Mouse (Mus musculus): ENCODE measurements around the gene Carmil1. TPM values are rescaled to one million over a fixed set of nuclear protein-coding genes. Genes with fewer than 3 reads are reported as not detected.

Gene Carmil1
- polyA plus RNA-seq, 1 experiment from 2014 or later, result 43.5 TPM

DNA sequence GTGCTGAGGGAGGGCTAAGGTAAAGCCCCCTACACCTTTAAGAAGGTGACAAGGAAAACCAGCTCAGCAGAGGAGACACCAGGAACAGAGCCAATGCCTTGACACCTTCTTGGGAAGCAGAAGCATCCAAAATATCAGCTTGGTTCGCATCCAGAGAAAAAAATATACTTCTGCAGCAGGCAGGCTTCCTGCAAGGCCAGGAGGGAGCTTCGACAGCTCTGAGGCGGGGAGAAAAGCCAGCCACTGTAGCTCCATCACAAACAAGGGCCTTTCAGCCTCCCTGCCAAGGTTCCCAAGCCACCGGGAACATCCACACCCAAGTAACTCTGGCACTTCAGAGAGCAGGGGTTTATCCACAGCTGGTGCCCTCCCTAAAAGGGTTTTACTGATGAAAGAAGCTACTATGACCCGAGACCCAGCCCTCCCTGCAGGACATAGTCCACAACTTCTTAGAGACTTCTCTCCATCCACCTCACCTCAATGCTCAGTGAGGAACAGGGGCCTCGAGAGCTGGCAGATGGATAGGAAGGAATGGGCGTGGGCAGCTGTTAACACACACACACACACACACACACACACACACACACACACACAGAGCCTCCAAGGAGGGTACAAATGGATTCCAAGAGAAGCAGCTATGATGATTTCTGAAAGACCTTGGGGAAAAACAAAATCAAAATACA, 80.6 kb downstream of the Carmil1 start:
- ATAC-seq, result no peak
- no peak overlapping the region for H3K27ac ChIP-seq (ENCODE audit: low read depth, low read length)
- H3K4me3 ChIP-seq (ENCODE audit: low read length), result no peak overlapping the region
- WGBS, result 57% methylated on average over 7 of the region's 7 CpGs
- H3K9me3 ChIP-seq (ENCODE audit: control insufficient read depth, low read length), result no peaks in the 10 kb centered on the region
- H3K4me2 ChIP-seq (ENCODE audit: low read length), result no peak overlapping the region
- H3K9ac ChIP-seq (ENCODE audit: low read depth, low read length), result no peak overlapping the region
- H3K4me1 ChIP-seq (ENCODE audit: control insufficient read depth, insufficient read depth, low read depth, low read length), result peaks cover 6% of the 10 kb centered on the region; the same call in 1 of the 2 replicates
- H3K36me3 ChIP-seq (ENCODE audit: control insufficient read depth, insufficient read depth, low read length), result no peaks in the 10 kb centered on the region
- H3K27me3 ChIP-seq (replicated peaks; ENCODE audit: control insufficient read depth, insufficient read depth, low read length), result no peaks in the 10 kb centered on the region

DNA sequence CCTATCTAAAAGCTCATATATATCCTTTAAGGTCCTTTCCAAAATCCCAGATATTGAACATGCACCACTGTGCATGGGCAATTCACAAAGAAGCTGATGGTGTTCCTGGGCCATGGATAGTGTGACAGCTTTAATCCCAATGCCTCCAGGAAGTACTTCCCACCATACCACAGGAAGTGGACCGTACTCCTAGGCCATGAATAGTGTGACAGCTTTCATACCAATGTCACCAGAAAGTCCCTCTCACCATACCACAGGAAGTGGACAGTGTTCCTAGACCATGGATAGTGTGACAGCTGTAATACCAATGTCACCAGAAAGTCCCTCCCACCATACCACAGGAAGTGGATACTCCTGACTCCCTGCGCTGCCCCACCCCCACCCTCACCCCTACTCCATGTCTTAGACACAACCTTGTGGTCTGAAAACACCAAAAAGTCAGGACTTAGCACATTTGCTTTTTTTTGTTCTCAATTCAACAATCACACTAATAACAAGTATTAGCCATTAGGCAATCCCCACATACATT, 82.1 kb downstream of the Carmil1 start:
- H3K4me2 ChIP-seq (ENCODE audit: low read length), result no peak overlapping the region
- 94% methylated on average over 2 of the region's 2 CpGs for WGBS
- no peak overlapping the region for H3K9ac ChIP-seq (ENCODE audit: low read depth, low read length)
- no peaks in the 10 kb centered on the region for H3K27me3 ChIP-seq (replicated peaks; ENCODE audit: control insufficient read depth, insufficient read depth, low read length)
- H3K4me1 ChIP-seq (ENCODE audit: control insufficient read depth, insufficient read depth, low read depth, low read length), result peaks cover 6% of the 10 kb centered on the region; the same call in 1 of the 2 replicates
- no peak overlapping the region for H3K4me3 ChIP-seq (ENCODE audit: low read length)
- H3K36me3 ChIP-seq (ENCODE audit: control insufficient read depth, insufficient read depth, low read length), result no peaks in the 10 kb centered on the region
- ATAC-seq, result no peak
- no peaks in the 10 kb centered on the region for H3K9me3 ChIP-seq (ENCODE audit: control insufficient read depth, low read length)
- no peak overlapping the region for H3K27ac ChIP-seq (ENCODE audit: low read depth, low read length)

DNA sequence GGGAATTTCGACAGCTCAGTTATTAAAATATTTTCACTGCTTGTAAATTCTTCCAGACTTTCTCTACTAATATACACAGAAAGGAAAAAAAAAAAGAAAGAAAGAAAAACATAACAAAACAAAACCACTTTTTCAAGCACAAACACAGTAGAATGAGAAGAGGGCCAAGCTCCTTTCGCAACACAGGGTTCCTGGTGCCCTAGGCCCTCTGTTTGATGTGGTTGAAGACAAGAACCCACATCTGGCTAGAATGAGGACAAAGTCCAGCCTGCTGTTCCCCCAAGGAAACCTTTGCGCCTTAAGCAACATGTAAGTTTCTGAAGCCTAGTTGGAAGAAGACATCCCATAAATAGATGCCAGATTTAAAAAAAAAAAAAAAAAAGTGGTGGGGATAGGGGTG, 85.2 kb downstream of the Carmil1 start:
- Histone ChIP-seq H3K4me1 (ENCODE audit: control insufficient read depth, insufficient read depth, low read depth, low read length) (peaks cover 7% of the 10 kb centered on the region; the same call in 1 of the 2 replicates), H3K27me3 (replicated peaks; ENCODE audit: control insufficient read depth, insufficient read depth, low read length) (no peaks in the 10 kb centered on the region), H3K9me3 (ENCODE audit: control insufficient read depth, low read length) (no peaks in the 10 kb centered on the region), H3K4me2 (ENCODE audit: low read length) (no peak overlapping the region), H3K36me3 (ENCODE audit: control insufficient read depth, insufficient read depth, low read length) (no peaks in the 10 kb centered on the region), H3K27ac (ENCODE audit: low read depth, low read length) (no peak overlapping the region), H3K4me3 (ENCODE audit: low read length) (no peak overlapping the region), H3K9ac (ENCODE audit: low read depth, low read length) (no peak overlapping the region)
- 86% methylated on average over 3 of the region's 3 CpGs for WGBS
- ATAC-seq, result no peak

- Histone ChIP-seq H3K4me2 (ENCODE audit: low read length) (no peak overlapping the region), H3K27me3 (replicated peaks; ENCODE audit: control insufficient read depth, insufficient read depth, low read length) (no peaks in the 10 kb centered on the region), H3K4me3 (ENCODE audit: low read length) (no peak overlapping the region), H3K36me3 (ENCODE audit: control insufficient read depth, insufficient read depth, low read length) (no peaks in the 10 kb centered on the region), H3K9me3 (ENCODE audit: control insufficient read depth, low read length) (no peaks in the 10 kb centered on the region), H3K9ac (ENCODE audit: low read depth, low read length) (no peak overlapping the region), H3K27ac (ENCODE audit: low read depth, low read length) (no peak overlapping the region), H3K4me1 (ENCODE audit: control insufficient read depth, insufficient read depth, low read depth, low read length) (peaks cover 4% of the 10 kb centered on the region; the same call in 1 of the 2 replicates)
- 87% methylated on average over 5 of the region's 5 CpGs for WGBS
- ATAC-seq, result no peak
Measured at GRCm38 (mm10) chr13:24194018-24194417, 86.6 kb downstream of the Carmil1 start.

- Histone ChIP-seq H3K4me2 (ENCODE audit: low read length) (no peak overlapping the region), H3K4me1 (ENCODE audit: control insufficient read depth, insufficient read depth, low read depth, low read length) (peaks cover 4% of the 10 kb centered on the region; the same call in 1 of the 2 replicates), H3K27me3 (replicated peaks; ENCODE audit: control insufficient read depth, insufficient read depth, low read length) (no peaks in the 10 kb centered on the region), H3K27ac (ENCODE audit: low read depth, low read length) (no peak overlapping the region), H3K36me3 (ENCODE audit: control insufficient read depth, insufficient read depth, low read length) (no peaks in the 10 kb centered on the region), H3K4me3 (ENCODE audit: low read length) (no peak overlapping the region), H3K9ac (ENCODE audit: low read depth, low read length) (no peak overlapping the region), H3K9me3 (ENCODE audit: control insufficient read depth, low read length) (no peaks in the 10 kb centered on the region)
- ATAC-seq, result 0 out of 2 replicates have a peak, but pooled peaks have one; percentile 35
- WGBS, result 72% methylated on average over 9 of the region's 9 CpGs
Measured at GRCm38 (mm10) chr13:24190875-24191663, 89.5 kb downstream of the Carmil1 start.

- no peak overlapping the region for H3K4me3 ChIP-seq (ENCODE audit: low read length)
- peaks cover 6% of the 10 kb centered on the region; the same call in 1 of the 2 replicates for H3K4me1 ChIP-seq (ENCODE audit: control insufficient read depth, insufficient read depth, low read depth, low read length)
- H3K9ac ChIP-seq (ENCODE audit: low read depth, low read length), result no peak overlapping the region
- no peaks in the 10 kb centered on the region for H3K9me3 ChIP-seq (ENCODE audit: control insufficient read depth, low read length)
- H3K4me2 ChIP-seq (ENCODE audit: low read length), result no peak overlapping the region
- no peak for ATAC-seq
- WGBS, result 77% methylated on average over 2 of the region's 2 CpGs
- no peak overlapping the region for H3K27ac ChIP-seq (ENCODE audit: low read depth, low read length)
- H3K36me3 ChIP-seq (ENCODE audit: control insufficient read depth, insufficient read depth, low read length), result no peaks in the 10 kb centered on the region
- no peaks in the 10 kb centered on the region for H3K27me3 ChIP-seq (replicated peaks; ENCODE audit: control insufficient read depth, insufficient read depth, low read length)
Measured at GRCm38 (mm10) chr13:24187026-24187425, 93.6 kb downstream of the Carmil1 start.

GRCm38 (mm10) chr13:24185641-24186040, 95.0 kb downstream of the Carmil1 start:
- Histone ChIP-seq H3K9ac (ENCODE audit: low read depth, low read length) (no peak overlapping the region), H3K27ac (ENCODE audit: low read depth, low read length) (no peak overlapping the region), H3K36me3 (ENCODE audit: control insufficient read depth, insufficient read depth, low read length) (no peaks in the 10 kb centered on the region), H3K9me3 (ENCODE audit: control insufficient read depth, low read length) (no peaks in the 10 kb centered on the region), H3K27me3 (replicated peaks; ENCODE audit: control insufficient read depth, insufficient read depth, low read length) (no peaks in the 10 kb centered on the region), H3K4me2 (ENCODE audit: low read length) (no peak overlapping the region), H3K4me3 (ENCODE audit: low read length) (no peak overlapping the region), H3K4me1 (ENCODE audit: control insufficient read depth, insufficient read depth, low read depth, low read length) (0 out of 2 replicates have a peak, but pooled peaks cover 3% of the 10 kb centered on the region)
- WGBS, result 83% methylated on average over 3 of the region's 3 CpGs
- no peak for ATAC-seq

DNA sequence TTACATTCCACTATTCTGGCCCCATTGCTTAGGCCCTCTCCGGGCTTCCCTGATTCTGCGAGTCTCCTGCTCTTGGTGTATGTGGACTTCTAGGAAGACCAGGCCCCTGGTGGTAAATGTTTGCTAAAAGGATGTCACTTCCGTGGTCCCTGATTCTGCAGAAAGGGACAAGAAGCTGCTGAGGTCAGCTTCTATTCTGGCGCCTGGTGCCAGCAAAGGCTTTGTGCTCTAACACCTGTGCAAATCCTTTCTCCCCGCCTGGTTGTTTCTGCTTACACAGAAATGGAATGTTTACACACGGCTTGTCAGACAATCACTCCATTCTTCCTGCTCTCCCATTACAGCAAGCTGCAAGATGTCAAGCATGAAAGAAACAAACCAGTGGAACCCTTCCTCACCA, 97.7 kb downstream of the Carmil1 start:
- H3K27ac ChIP-seq (ENCODE audit: low read depth, low read length), result 0 out of 2 replicates have a peak overlapping the region, but pooled peaks have one; percentile 46
- ATAC-seq, result no peak
- no peak overlapping the region for H3K4me2 ChIP-seq (ENCODE audit: low read length)
- 51% methylated on average over 6 of the region's 6 CpGs for WGBS
- no peak overlapping the region for H3K9ac ChIP-seq (ENCODE audit: low read depth, low read length)
- no peaks in the 10 kb centered on the region for H3K9me3 ChIP-seq (ENCODE audit: control insufficient read depth, low read length)
- no peaks in the 10 kb centered on the region for H3K27me3 ChIP-seq (replicated peaks; ENCODE audit: control insufficient read depth, insufficient read depth, low read length)
- peaks cover 2% of the 10 kb centered on the region; the same call in 1 of the 2 replicates for H3K4me1 ChIP-seq (ENCODE audit: control insufficient read depth, insufficient read depth, low read depth, low read length)
- no peak overlapping the region for H3K4me3 ChIP-seq (ENCODE audit: low read length)
- H3K36me3 ChIP-seq (ENCODE audit: control insufficient read depth, insufficient read depth, low read length), result no peaks in the 10 kb centered on the region

DNA sequence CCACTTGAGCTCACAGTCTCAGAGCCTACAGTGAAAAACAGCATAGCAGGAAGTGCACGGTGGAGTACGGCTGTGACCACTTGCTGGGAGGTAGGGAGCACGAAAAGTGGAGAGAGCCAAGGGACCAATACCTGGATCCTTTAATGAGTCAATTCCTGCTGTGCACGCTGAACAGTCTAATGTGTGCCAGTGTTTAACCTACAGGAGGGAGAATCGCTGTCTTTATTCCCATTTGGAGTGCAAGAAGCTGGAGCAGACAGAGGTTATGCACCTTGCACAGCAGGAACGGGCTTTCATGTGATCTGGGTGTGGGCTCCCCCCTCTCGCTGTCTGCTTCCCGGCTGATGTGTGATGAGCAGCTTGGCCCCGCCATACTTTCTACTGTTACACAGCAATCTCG, 101.1 kb downstream of the Carmil1 start:
- H3K27ac ChIP-seq (ENCODE audit: low read depth, low read length), result no peak overlapping the region
- H3K4me1 ChIP-seq (ENCODE audit: control insufficient read depth, insufficient read depth, low read depth, low read length), result peaks cover 4% of the 10 kb centered on the region; the same call in 1 of the 2 replicates
- no peaks in the 10 kb centered on the region for H3K27me3 ChIP-seq (replicated peaks; ENCODE audit: control insufficient read depth, insufficient read depth, low read length)
- H3K9ac ChIP-seq (ENCODE audit: low read depth, low read length), result no peak overlapping the region
- WGBS, result 81% methylated on average over 10 of the region's 10 CpGs
- ATAC-seq, result no peak
- no peaks in the 10 kb centered on the region for H3K9me3 ChIP-seq (ENCODE audit: control insufficient read depth, low read length)
- no peak overlapping the region for H3K4me2 ChIP-seq (ENCODE audit: low read length)
- H3K36me3 ChIP-seq (ENCODE audit: control insufficient read depth, insufficient read depth, low read length), result no peaks in the 10 kb centered on the region
- H3K4me3 ChIP-seq (ENCODE audit: low read length), result no peak overlapping the region

Measured in hindbrain, embryonic 16.5 days (tissue).